Mouse (Mus musculus) embryonic fibroblast, embryonic 13.5 days (primary cell): ENCODE measurements around the gene Tec. TPM values are rescaled to one million over a fixed set of nuclear protein-coding genes. Genes with fewer than 3 reads are reported as not detected.

Experiments used
- H3K27ac ChIP-seq: 2 replicates; pipeline ENCODE4 v1.5.1; 2012; ENCODE audit warnings: low read length, control low read depth, inconsistent platforms; ENCODE audit not compliant: insufficient read depth
- H3K4me1 ChIP-seq: 2 replicates; pipeline ENCODE4 v1.6.1; 2011; ENCODE audit warnings: low read length; ENCODE audit not compliant: control insufficient read depth, insufficient read depth
- H3K4me3 ChIP-seq: 2 replicates; pipeline ENCODE4 v1.5.1; 2011; ENCODE audit warnings: mild to moderate bottlenecking, control low read depth, low read length; ENCODE audit not compliant: insufficient read depth
- CTCF ChIP-seq: IDR thresholded peaks from 2 replicates; pipeline ENCODE4 v1.5.1; 2011; ENCODE audit warnings: mild to moderate bottlenecking, control low read depth, low read length, moderate library complexity, borderline replicate concordance; ENCODE audit not compliant: insufficient read depth
- POLR2A ChIP-seq: IDR thresholded peaks from 2 replicates; pipeline ENCODE4 v1.6.1; 2011; ENCODE audit warnings: low read depth, mild to moderate bottlenecking, control low read depth, low read length, moderate library complexity
- polyA plus RNA-seq: library from polyadenylated mRNA; stranded (reverse); fragments of >200 nt; gene quantifications from 2 replicates; pipeline ENCODE4 v1.2.4, GENCODE M21; 2011; ENCODE audit warnings: low read depth; ENCODE audit not compliant: missing spikeins, insufficient read length

Tec gene
- polyA plus RNA-seq, 1 experiment, result 9.4 TPM

- H3K4me3 ChIP-seq, result no peak overlapping the region
Observed at GRCm38 (mm10) chr5:72895261-72895660, 27.0 kb upstream of the Tec start.

GRCm38 (mm10) chr5:72893987-72894386 lies 25.7 kb upstream of the Tec start:
- no peak overlapping the region for H3K4me3 ChIP-seq
- H3K27ac ChIP-seq, result no peak overlapping the region
- TF ChIP-seq POLR2A (no peak), CTCF (0 out of 2 replicates have a peak, but pooled peaks have one; percentile 24)
- no peaks in the 10 kb centered on the region for H3K4me1 ChIP-seq

More at GRCm38 (mm10) chr5:72895261-72895660, 27.0 kb upstream of the Tec start:
- no peak overlapping the region for H3K27ac ChIP-seq
- TF ChIP-seq CTCF (no peak), POLR2A (no peak)
- H3K4me1 ChIP-seq, result no peaks in the 10 kb centered on the region

- no peak for TF ChIP-seq POLR2A
- TF ChIP-seq CTCF, result no peak
- H3K27ac ChIP-seq, result no peak overlapping the region
Observed at GRCm38 (mm10) chr5:72891534-72891933, 23.3 kb upstream of the Tec start.

GRCm38 (mm10) chr5:72888260-72888659 lies 20.0 kb upstream of the Tec start:
- Histone ChIP-seq H3K4me3 (no peak overlapping the region), H3K27ac (no peak overlapping the region), H3K4me1 (no peaks in the 10 kb centered on the region)
- TF ChIP-seq CTCF (no peak), POLR2A (no peak)

More at GRCm38 (mm10) chr5:72891534-72891933, 23.3 kb upstream of the Tec start:
- Histone ChIP-seq H3K4me3 (no peak overlapping the region), H3K4me1 (no peaks in the 10 kb centered on the region)

GRCm38 (mm10) chr5:72886458-72887222 lies 18.4 kb upstream of the Tec start:
- H3K4me1 ChIP-seq, result no peaks in the 10 kb centered on the region
- no peak overlapping the region for H3K27ac ChIP-seq
- TF ChIP-seq POLR2A, result no peak
- no peak for TF ChIP-seq CTCF
- no peak overlapping the region for H3K4me3 ChIP-seq

GRCm38 (mm10) chr5:72883706-72884105 lies 15.4 kb upstream of the Tec start:
- no peak overlapping the region for H3K4me3 ChIP-seq
- H3K27ac ChIP-seq, result no peak overlapping the region
- no peak for TF ChIP-seq POLR2A
- TF ChIP-seq CTCF, result no peak
- no peaks in the 10 kb centered on the region for H3K4me1 ChIP-seq

- no peak for TF ChIP-seq POLR2A
- no peak for TF ChIP-seq CTCF
- Histone ChIP-seq H3K4me1 (no peaks in the 10 kb centered on the region), H3K4me3 (no peak overlapping the region), H3K27ac (no peak overlapping the region)
Observed at GRCm38 (mm10) chr5:72882412-72882765, 14.1 kb upstream of the Tec start.

GRCm38 (mm10) chr5:72881748-72882411 lies 13.6 kb upstream of the Tec start:
- TF ChIP-seq POLR2A, result no peak
- TF ChIP-seq CTCF, result no peak
- Histone ChIP-seq H3K4me3 (no peak overlapping the region), H3K4me1 (no peaks in the 10 kb centered on the region), H3K27ac (no peak overlapping the region)

- H3K4me1 ChIP-seq, result no peaks in the 10 kb centered on the region
- no peak overlapping the region for H3K27ac ChIP-seq
- H3K4me3 ChIP-seq, result no peak overlapping the region
- TF ChIP-seq POLR2A (no peak), CTCF (no peak)
Observed at GRCm38 (mm10) chr5:72879736-72880135, 11.5 kb upstream of the Tec start.

GRCm38 (mm10) chr5:72871114-72871513 lies 2.8 kb upstream of the Tec start:
- Histone ChIP-seq H3K4me3 (no peak overlapping the region), H3K27ac (no peak overlapping the region)
- TF ChIP-seq POLR2A (no peak), CTCF (0 out of 2 replicates have a peak, but pooled peaks have one; percentile 7)

More at GRCm38 (mm10) chr5:72871114-72871513, 2.8 kb upstream of the Tec start:
- H3K4me1 ChIP-seq, result peaks cover 2% of the 10 kb centered on the region; the same call in 1 of the 2 replicates
